Mouse (Mus musculus): ENCODE data around the gene Ttc30a1. TPM values are rescaled to one million over a fixed set of nuclear protein-coding genes. Genes with fewer than 3 reads are reported as not detected.

Gene Ttc30a1
- total RNA-seq (2022): 1 to 10 TPM; 3.0 to 3.7 (median 3.2) TPM

DNA sequence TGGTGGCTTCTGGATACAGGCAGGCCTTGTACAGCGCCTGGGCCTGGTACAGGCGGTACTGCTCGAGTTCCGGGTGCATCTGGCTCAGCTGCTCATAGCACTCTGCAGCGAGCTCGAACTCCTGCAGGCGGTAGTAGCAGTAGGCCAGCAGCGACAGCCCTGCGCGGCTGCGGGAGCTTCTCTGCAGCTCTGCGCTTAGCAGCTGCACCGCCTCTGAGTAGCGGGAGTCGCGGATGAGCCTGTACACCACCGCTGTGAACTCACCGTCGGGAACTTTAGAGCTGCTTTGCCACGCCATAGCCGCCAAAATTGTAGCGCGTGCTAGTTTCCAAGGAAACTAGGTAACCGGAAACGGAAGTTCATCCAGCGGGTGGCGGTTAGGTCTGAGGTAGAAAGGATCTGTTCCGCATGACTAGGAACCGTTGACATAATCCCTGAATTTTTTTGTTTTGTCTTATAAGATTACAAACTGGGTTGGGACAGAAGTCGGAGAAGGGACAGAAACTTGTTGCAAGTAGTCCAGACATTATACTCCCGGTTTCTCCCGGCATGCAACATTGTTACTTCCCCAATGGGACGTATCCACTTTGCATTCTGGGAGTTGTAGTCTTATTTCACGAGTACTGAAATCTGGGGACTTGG lies at the start of gene Ttc30a1:
TSS of gene Ttc30a1 (minus strand) at position 528 of the 642 bp plus-strand sequence.
- DNase-seq (ENCODE audit: low spot score in 2 of 2): peak; percentile 61 to 62

GRCm38 (mm10) chr2:76030080-76030479 lies 48.3 kb upstream of the Ttc30a1 start:
- peak; percentile 52 to 82 for DNase-seq (ENCODE audit: low spot score in 2 of 2)

DNA sequence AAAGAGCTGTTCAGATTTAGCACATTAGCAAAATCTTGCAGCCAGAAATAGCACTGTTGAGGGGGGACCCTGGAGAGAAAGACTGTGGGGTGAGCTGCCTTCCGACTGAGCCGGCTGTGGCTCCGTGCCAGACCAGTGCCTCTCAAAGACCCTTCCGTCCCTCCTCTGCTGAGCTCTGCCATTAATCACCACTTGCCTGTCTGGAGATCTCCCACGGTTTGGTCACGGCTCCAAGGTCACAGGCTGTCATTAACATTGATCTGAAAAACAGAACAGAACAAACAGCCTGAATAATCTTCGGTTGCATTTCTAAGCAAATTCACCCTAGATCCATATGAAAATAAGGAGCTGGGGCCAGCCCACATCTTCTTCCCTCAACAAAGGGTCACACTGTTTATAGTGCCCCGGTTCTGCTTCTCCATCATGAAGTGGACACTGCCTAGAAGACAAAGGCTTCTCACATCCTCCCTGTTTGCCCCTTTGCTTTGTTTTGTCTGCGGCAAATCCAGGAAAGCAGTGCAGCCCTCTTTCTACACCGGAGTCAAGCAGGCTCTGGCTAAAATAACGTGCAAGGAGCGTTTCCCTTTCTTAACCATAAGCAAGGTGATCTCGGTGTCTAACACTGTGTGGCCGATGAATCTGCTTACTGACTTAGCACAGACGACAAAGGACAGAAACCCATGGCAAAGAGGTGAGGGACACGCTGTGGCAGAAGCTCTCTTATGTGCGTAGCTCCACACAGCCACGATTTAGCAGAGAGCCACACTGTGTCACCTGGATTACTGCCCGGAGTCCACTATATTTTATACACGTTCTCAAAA lies 47.5 kb upstream of the Ttc30a1 start:
- peak; percentile 15 to 25 for DNase-seq (ENCODE audit: low spot score in 2 of 2)

- no peak for DNase-seq (ENCODE audit: low spot score in 2 of 2)
Measured at GRCm38 (mm10) chr2:76016890-76017289, 35.1 kb upstream of the Ttc30a1 start.

DNA sequence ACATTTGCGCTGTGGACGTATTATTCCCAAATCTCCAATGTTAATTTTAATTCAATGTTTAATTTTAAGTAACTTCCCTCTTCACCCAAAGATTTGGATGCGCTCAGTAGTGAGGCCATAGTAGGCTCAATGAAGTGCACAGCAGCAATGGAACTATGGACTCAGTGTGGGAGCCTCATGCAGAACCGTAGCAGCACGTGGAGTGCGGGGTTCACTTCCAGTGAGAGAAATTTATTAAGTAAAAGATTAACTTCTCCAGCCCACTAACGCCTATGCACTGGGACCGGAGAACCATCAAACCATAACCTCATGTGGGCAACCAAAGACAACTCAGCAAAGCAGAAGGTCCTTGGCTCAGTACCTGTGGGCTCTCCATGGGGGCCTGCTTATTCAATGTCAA lies 34.4 kb upstream of the Ttc30a1 start:
- no peak for DNase-seq (ENCODE audit: low spot score in 2 of 2)

DNA sequence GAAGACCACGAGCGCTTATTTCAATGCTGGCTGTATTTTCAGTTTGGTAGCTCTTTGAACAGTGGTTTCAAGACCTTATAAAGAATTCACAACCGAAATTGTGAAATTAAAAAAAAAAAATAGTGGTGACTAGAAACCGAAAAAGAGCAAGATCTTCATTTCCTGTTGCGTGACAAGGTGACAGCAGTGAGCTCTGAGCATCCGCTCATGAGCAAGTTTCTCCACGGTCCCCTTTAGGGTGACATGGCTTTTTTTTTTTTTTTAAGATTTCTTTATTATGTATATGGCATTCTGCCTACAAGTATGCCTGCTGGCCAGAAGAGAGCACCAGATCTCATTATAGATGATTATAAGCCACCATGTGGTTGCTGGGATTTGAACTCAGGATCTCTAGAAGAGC lies 33.7 kb upstream of the Ttc30a1 start:
- no peak for DNase-seq (ENCODE audit: low spot score in 2 of 2)

- DNase-seq (ENCODE audit: low spot score in 2 of 2): no peak
Measured at GRCm38 (mm10) chr2:76014659-76015058, 32.9 kb upstream of the Ttc30a1 start.

- DNase-seq (ENCODE audit: low spot score in 2 of 2): no peak
Measured at GRCm38 (mm10) chr2:76006194-76006593, 24.4 kb upstream of the Ttc30a1 start.

DNA sequence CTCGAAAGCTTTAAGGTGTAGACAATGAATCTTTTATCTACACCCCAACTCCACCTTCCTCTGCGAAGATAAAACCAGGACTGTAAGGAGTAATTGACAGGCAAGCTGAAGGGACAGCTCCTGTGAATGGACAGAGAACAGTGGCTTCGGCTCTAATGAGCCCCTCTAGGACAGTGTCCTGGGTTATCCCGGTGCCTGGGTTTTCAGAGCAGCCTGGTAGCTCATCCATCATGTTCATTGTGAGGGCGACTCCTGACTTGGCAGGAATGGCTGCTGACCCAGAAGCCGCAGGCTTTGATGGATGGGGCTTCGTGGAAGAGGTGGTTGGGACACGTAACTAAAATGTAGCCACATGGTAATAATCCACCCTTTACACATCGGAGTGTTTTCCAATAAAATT lies 21.1 kb upstream of the Ttc30a1 start:
- DNase-seq (ENCODE audit: low spot score in 2 of 2): no peak

GRCm38 (mm10) chr2:76001392-76001791 lies 19.6 kb upstream of the Ttc30a1 start:
- peak in 1 of 2 experiments; percentile 24 for DNase-seq (ENCODE audit: low spot score in 2 of 2)

DNA sequence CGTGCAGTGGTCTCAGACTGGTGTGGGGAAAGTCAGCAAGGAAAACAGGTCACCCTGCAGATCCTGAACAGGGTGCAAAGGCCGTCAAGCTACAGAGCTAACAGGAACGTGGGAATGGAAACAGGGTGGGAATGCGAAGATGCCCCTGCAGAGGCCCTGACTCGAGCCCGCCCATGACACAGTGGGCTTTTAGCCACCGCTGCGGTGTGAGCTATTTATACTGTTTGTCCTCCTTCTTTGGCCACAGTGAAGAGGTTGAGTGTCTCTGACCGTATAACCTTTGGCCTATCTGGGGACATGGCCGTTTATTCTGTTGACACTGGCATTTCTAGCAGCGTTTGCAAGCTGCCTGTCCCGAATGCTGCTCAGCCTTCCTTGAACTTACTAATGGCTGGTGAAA lies 17.9 kb upstream of the Ttc30a1 start:
- no peak for DNase-seq (ENCODE audit: low spot score in 2 of 2)

GRCm38 (mm10) chr2:75998692-75999091 lies 16.9 kb upstream of the Ttc30a1 start:
- no peak for DNase-seq (ENCODE audit: low spot score in 2 of 2)

DNA sequence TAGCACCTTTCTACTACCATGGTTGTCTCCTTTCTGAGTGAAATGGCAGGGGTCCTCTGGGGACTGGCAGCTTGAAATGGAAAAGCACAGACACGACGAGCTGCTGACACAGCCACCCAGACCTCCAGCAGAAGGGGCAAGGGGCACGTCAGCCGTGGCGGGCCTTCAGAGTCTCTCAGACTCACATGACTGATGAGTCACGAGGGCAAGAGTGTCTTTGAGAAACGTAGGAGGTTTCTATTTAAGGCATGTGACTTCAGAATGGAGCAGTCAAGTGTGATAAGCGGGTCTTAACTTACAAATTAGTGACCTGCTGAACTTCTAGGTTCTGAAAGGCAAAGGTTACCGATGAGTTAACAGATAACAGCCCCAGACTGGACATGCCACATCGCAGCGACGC lies 16.0 kb upstream of the Ttc30a1 start:
- no peak for DNase-seq (ENCODE audit: low spot score in 2 of 2)

DNA sequence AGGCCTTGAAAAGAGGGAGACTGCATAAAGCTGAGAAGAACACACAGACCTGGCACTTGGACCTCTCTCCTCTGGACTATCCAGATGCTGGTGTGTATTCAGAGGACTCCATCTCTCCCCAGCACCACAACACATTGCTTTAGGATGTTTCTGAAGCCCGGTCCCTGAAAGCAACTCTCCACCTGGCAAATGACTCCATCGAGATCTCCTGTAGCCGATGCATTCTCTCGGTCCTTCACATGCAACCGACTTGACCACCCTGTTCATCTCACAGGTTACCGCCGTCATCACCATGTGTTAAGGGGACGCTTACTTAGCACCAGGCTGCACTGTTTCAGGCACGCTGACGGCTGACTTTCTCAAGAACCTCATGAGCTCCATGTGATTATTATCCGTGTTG lies 13.1 kb upstream of the Ttc30a1 start:
- no peak for DNase-seq (ENCODE audit: low spot score in 2 of 2)

DNA sequence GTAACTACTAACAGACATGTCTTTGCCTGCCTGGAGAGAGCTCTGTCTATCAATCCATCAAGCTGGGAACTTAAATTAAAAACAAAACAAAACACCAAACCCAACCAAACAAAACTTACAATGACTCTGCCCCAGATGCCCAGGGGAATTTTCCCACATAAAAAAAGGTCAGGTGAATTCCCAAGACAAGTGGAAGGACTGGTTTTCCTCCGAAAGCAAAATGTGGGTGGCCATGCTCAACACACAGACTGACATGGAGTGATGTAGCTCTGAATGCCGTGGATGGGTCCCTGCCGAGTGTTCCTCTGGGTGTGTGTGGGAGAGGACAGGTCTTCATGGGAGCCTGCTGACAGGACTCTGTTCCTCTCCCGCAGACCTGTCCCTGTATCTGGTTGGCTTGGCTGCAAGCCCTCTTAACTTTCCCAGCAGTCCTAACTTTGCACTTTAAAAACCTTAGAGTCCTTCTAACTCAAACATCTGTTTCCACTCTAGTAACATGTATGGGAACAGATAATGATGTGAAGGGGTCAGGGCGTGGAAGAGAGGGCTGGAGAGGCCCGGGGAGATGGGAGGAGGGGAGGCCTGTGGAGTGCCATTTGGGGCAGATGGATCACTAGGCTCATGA lies 9.9 kb upstream of the Ttc30a1 start:
- no peak for DNase-seq (ENCODE audit: low spot score in 2 of 2)

DNA sequence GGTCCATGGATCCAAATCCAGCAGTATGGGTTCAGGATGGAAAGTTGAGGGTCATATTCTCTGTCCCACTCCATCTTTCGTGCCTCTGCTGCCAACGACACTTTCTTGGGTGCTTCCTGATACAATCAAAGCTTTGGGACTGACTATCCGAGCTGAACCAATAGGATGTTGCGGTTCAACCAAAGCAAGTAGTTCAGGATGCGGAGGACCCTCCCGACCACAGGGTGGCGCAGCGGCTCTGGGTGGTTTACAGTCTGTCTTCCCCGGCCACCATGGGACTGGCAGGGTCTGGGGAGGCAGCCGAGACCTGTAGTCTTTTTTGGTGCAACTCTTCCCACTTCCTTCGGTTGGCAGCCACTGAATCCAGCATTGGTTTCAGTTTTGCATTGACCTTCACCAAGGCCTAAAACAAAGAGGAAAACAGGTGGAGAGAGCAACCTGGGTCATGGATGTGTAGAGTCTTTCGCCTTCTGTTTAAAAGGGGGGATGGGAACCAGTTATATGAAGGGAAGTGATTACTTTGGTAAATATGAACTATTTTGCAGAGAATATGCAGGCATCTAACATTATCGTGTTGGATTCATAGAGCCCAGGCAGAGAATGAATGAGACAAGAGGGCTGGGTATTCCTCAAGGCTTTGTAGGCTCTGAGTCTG lies 9.2 kb upstream of the Ttc30a1 start:
- DNase-seq (ENCODE audit: low spot score in 2 of 2): peak; percentile 23 to 31

DNA sequence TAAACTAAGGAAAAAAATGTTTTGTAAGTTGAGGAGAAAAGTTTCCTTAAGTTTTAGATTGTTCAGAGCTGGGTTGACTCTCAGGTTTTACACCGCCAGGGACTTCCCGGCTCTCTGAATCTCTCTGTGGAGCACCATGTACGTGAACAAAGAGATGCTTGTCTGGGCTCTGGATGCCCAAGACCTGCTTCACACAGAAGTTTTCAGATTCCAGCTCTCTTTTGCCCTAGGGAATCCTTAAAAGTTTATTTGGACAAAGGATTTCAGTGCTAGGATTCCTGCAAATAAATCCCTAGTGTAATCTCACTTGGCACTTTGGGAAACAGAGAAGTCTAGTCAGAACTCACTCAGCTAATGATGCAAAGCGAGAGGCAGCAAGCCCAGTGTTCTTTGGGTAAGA lies 7.9 kb upstream of the Ttc30a1 start:
- DNase-seq (ENCODE audit: low spot score in 2 of 2): no peak

GRCm38 (mm10) chr2:75988779-75989363 lies 7.1 kb upstream of the Ttc30a1 start:
- no peak for DNase-seq (ENCODE audit: low spot score in 2 of 2)

- no peak for DNase-seq (ENCODE audit: low spot score in 2 of 2)
Measured at GRCm38 (mm10) chr2:75988378-75988777, 6.6 kb upstream of the Ttc30a1 start.

DNA sequence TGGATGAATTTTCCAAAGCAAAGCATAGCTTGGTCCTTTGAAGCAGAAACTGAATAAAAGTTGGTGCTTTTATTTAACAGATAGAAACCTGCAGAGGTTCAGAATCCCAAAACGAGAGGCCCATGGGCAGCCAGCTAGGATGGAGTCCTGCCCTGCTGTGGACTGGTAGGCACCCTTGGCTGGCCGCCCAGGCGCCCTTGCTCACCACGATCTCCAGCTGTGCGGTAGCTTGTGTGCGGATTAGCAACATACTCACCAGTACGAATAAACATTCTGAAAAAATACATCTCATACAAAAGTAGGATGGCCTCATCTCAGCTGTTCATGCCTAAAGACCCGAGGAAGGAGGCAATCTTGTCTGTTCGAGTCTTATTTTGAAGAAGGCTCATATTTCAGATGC lies 6.0 kb upstream of the Ttc30a1 start:
- no peak for DNase-seq (ENCODE audit: low spot score in 2 of 2)

GRCm38 (mm10) chr2:75985124-75985523 lies 3.4 kb upstream of the Ttc30a1 start:
- DNase-seq (ENCODE audit: low spot score in 2 of 2): peak in 1 of 2 experiments; percentile 64

- no peak for DNase-seq (ENCODE audit: low spot score in 2 of 2)
Measured at GRCm38 (mm10) chr2:75983847-75984246, 2.1 kb upstream of the Ttc30a1 start.
